Mouse (Mus musculus) lung, adult 2 months (tissue): ENCODE measurements around the gene Cnot8. TPM values are rescaled to one million over a fixed set of nuclear protein-coding genes. Genes with fewer than 3 reads are reported as not detected.
A peak's percentile ranks its signal among the peaks of the same experiment; 100 is the strongest.

ENCODE experiments used
- DNase-seq: peaks from one replicate; pipeline ENCODE4 v3.0.0; 2022
- H3K4me1 ChIP-seq: fragments of 200-500 bp; 2 replicates; pipeline ENCODE4 v1.6.1; 2011; ENCODE audit warnings: low read length; ENCODE audit not compliant: control insufficient read depth, insufficient read depth
- H3K4me3 ChIP-seq: fragments of 200-500 bp; replicated peaks from 2 replicates; pipeline ENCODE3; 2011; ENCODE audit warnings: low read depth, mild to moderate bottlenecking, control low read depth, low read length; ENCODE audit errors: extremely low read depth
- CTCF ChIP-seq: fragments of 200-500 bp; IDR thresholded peaks from 2 replicates; pipeline ENCODE4 v1.5.1; 2011; ENCODE audit warnings: mild to moderate bottlenecking, low read length, control low read depth; ENCODE audit not compliant: insufficient read depth
- POLR2A ChIP-seq: fragments of 200-500 bp; IDR thresholded peaks from 2 replicates; pipeline ENCODE4 v1.6.1; 2011; ENCODE audit warnings: low read depth, mild to moderate bottlenecking, control low read depth, low read length, borderline replicate concordance; ENCODE audit errors: extremely low read depth
- WGBS: fragments of 180-500 bp; shearing (Covaris S2); methylation state at CpG from one replicate; pipeline ENCODE4 v1.1.7; 2018; 5-methylcytosine and 5-hydroxymethylcytosine counted together
- polyA plus RNA-seq: library from polyadenylated mRNA; depleted of rRNA; stranded (reverse); fragments of >200 nt; gene quantifications from 2 replicates; pipeline ENCODE4 v1.2.3, GENCODE M21; 2012

Cnot8 gene
- polyA plus RNA-seq, 1 experiment: 64.0 TPM

DNA sequence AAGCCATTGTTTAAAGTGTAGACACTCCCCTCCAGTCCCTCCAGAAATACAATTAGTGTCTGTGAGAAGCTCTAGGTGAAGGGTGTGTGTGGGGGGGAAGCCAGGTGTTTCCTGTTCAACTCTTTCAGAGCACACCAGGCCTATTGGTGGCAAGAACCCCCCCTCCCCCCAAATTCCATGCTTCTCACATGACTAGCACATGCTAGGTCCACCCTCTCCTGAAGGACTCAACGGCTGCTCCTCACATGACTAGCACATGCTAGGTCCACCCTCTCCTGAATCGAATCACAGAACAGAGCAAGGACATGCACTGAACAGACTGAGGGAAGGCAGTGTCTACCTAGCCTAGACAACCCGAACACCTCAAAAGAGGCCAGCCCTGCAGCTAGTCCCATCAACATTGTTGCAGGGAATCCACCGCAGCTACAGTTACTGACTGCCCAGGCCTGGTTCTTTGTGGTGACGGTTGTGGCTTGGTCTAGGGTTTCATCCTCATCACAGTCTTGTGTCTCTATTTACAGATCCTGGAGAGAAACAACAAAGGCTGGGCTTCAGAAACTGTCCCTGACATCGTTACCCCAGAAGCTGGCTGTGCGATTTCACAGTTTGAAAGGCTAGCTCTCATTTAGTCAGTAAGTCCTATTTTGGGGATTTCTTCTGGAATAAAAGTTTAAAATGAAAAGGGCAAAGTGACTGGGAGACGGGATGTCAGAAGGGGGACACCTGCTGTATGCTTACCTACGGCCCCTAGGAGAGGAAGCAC, 1.2 kb upstream of the Cnot8 start:
- no peak for DNase-seq
- 80% methylated on average over 9 of the region's 9 CpGs for WGBS
- no peak overlapping the region for H3K4me3 ChIP-seq
- no peak for TF ChIP-seq POLR2A
- no peak for TF ChIP-seq CTCF
- H3K4me1 ChIP-seq: peaks cover 3% of the 10 kb centered on the region

DNA sequence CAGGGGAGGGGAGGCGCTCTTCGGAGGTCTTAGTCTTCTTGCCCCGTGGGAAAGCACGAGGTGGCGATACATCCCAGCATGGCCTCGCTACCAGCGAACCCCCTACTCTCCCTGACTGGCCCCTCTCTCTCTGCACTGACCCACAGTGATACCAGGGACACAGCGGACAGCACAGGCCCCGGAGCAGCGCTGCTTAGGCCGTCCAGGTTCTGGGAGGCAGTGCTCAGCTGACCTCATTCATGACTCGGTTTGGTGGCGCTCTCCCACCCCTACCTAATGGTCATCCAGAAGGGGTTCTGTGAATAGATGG, 654 bp upstream of the Cnot8 start:
- no peak for DNase-seq
- WGBS: 57% methylated on average over 13 of the region's 13 CpGs
- TF ChIP-seq POLR2A: no peak
- no peak for TF ChIP-seq CTCF
- Histone ChIP-seq H3K4me1 (peaks cover 3% of the 10 kb centered on the region), H3K4me3 (peak overlapping the region; percentile 46)

- peak; percentile 29; the same call in 1 of the 2 replicates for TF ChIP-seq POLR2A
- TF ChIP-seq CTCF: no peak
- WGBS: 2% methylated on average over 24 of the region's 24 CpGs
- DNase-seq: no peak
- Histone ChIP-seq H3K4me3 (peak overlapping the region; percentile 93), H3K4me1 (peaks cover 3% of the 10 kb centered on the region)
Measured at GRCm38 (mm10) chr11:58104351-58104791, 418 bp downstream of the Cnot8 start.

DNA sequence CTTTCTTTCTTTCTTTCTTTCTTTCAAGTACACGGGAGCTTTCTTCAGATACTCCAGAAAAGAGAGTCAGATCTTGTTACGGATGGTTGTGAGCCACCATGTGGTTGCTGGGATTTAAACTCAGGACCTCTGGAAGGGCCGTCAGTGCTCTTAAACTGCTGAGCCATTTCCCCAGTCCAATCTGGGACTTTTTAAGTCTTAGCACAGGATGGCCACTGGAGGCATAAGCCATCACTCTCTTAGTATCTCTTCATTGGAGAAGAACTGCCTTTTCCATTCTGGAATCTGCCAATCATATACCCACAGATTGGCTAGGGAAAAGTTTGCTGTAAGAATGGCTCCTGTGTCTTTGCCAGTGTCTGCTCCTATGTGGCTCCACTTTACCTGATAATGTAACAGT, 3.1 kb downstream of the Cnot8 start:
- 51% methylated on average over 3 of the region's 3 CpGs for WGBS
- peaks cover 3% of the 10 kb centered on the region for H3K4me1 ChIP-seq
- H3K4me3 ChIP-seq: no peak overlapping the region
- no peak for DNase-seq
- no peak for TF ChIP-seq CTCF
- no peak for TF ChIP-seq POLR2A

- 69% methylated on average over 4 of the region's 4 CpGs for WGBS
- no peak for DNase-seq
Measured at GRCm38 (mm10) chr11:58107664-58108337, 3.8 kb downstream of the Cnot8 start.

GRCm38 (mm10) chr11:58116560-58116959, 12.6 kb downstream of the Cnot8 start:
- no peak for DNase-seq
- TF ChIP-seq CTCF (no peak), POLR2A (no peak)
- H3K4me1 ChIP-seq: no peaks in the 10 kb centered on the region
- WGBS: 65% methylated on average over 1 of the region's 1 CpGs
- H3K4me3 ChIP-seq: no peak overlapping the region

More at GRCm38 (mm10) chr11:58107664-58108337, 3.8 kb downstream of the Cnot8 start:
- TF ChIP-seq POLR2A (no peak), CTCF (no peak)
- H3K4me1 ChIP-seq: peaks cover 3% of the 10 kb centered on the region
- H3K4me3 ChIP-seq: no peak overlapping the region

GRCm38 (mm10) chr11:58117044-58117652, 13.2 kb downstream of the Cnot8 start:
- WGBS: 84% methylated on average over 10 of the region's 10 CpGs
- H3K4me1 ChIP-seq: no peaks in the 10 kb centered on the region
- DNase-seq: no peak
- no peak for TF ChIP-seq POLR2A
- TF ChIP-seq CTCF: no peak
- H3K4me3 ChIP-seq: no peak overlapping the region

- TF ChIP-seq POLR2A (no peak), CTCF (no peak)
- Histone ChIP-seq H3K4me1 (no peaks in the 10 kb centered on the region), H3K4me3 (no peak overlapping the region)
- 74% methylated on average over 3 of the region's 3 CpGs for WGBS
- no peak for DNase-seq
Measured at GRCm38 (mm10) chr11:58120655-58121054, 16.7 kb downstream of the Cnot8 start.

- Histone ChIP-seq H3K4me3 (no peak overlapping the region), H3K4me1 (no peaks in the 10 kb centered on the region)
- WGBS: 91% methylated on average over 9 of the region's 9 CpGs
- no peak for TF ChIP-seq POLR2A
- no peak for TF ChIP-seq CTCF
- DNase-seq: no peak
Measured at GRCm38 (mm10) chr11:58121351-58121750, 17.4 kb downstream of the Cnot8 start.
